Mouse (Mus musculus) brain, embryonic 18.5 days (tissue): ENCODE data around the gene Mmgt2.

Experiments
- DNase-seq: peaks from one replicate; pipeline ENCODE4 v3.0.0-alpha.2; 2012; ENCODE audit warnings: low read depth, low spot score

Gene Mmgt2

DNA sequence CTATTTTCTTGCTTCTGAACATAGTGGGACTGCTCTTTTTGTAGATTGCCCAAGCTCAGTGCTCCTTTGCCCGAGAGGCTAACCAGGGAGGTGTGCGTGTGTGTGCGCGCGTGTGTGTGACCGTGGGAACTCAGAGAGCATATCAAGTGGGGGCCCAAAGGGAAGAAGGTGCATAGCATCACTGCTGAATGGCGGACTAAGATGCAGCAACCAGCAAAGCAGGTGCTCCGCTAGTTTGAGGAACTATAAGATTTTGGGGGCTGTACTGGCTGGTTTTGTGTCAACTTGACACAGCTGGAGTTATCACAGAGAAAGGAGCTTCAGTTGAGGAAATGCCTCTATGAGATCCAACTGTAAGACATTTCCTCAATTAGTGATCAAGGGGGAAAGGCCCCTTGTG lies 27.4 kb upstream of the Mmgt2 start:
- no peak for DNase-seq

GRCm38 (mm10) chr11:62621586-62622283 lies 26.7 kb upstream of the Mmgt2 start:
- no peak for DNase-seq

GRCm38 (mm10) chr11:62622850-62623249 lies 25.6 kb upstream of the Mmgt2 start:
- DNase-seq, result no peak

DNA sequence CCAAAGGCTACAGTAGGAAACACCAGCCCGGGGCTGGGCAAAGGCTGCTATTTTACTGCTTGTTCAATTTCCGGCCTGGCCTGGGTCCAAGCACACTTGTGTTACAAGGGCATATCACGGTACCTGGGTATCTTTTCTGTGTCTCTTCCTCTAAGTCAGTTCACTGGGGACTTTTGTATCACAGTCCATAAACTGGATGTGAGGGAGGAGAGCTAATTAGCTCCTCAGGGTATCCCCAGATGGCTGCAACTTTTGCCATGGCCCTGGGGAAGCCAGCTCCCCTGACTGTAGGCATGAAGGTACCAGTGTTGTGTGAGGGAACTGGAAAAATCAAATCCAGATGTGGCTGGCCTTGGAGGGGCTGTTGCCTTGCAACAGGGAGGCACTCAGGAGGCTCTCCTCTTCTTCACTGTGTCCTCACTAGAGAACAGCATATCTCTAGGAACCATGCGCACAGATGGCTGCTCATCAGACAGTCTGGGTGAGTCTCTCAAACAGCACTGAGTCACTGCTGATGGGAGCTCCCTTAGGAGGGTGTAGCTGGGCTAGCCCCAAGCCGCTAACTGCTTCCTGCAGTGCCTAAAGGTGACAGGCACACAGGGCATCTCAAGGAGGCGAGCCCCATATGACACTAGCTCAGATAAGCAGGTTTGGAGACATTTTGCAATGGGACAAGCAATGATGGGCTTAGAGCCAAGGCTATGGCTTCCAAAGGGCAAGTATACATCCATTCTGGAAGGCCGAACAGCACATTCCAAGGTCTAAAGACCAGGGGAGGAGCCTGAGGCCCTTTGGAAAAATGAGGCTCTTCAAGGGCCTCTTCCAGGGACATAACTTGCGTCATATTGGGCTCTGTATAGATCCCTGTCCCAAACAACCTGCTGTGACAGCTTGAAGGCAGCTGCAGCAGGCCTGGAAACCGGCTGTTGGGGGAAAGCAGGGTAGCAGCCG lies 23.8 kb upstream of the Mmgt2 start:
- DNase-seq, result no peak

DNA sequence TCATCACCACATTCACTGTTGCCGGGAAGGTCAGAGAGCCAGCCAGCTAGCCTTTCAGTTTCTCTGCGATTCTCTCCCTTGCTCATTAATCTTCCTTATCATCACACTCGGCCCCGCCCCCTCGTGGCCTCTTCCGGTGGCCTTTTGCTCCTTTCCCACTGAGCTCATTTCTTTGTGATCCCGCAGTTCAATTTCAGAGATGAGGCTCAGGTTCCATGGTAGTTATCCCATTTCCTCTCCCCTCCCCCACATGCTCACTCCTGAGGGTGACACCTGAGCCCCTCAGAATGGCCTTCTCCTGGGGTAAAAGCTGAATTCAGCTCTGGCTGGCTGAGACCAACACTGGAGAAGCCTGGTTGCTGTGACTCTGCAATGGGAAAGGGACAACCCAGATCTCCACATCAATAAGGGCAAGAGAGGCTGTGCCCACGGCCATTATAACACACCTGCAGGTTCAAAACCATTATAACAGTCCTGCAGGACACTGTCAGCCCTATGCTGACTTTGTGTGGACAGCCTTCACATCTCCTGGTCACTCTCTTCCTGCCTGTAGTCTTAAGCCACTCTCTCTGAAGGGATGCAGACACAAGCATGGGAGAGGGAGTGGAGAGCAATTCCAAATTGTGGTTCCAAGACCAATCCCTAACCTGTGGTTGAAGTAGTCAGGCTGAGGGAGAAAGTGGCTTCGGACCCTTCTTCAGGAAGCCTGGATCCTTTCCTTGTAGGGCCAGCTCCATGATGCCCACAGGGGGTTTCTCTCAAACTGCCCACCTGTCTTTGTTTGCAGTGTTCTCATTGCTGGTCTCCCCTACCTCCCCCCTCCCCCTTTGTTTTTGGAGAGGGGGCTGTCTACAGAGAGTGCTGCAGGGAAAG lies 18.9 kb upstream of the Mmgt2 start:
- no peak for DNase-seq

- DNase-seq, result no peak
These were observed 18.1 kb upstream of the Mmgt2 start for GRCm38 (mm10) chr11:62630225-62630821.

DNA sequence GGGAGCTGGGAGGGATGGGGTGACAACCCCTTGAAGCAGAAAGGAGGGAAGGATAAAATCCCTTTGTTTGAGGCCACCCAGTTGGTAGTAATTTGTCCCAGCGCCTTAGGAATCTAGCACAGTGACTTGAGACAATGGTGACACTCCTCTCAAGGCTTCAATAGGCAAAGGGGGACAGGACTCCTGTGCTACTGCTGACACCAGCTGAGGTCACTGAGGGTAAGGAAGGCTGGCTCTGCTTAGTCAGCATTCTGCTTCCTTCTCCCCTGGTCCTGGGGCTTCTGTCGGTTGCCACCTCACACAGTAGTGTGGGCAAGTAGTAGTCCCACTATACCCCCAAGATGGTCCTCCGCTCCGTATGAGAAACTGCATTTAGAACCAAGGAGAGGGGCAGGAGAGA lies 17.3 kb upstream of the Mmgt2 start:
- no peak for DNase-seq

- no peak for DNase-seq
These were observed 13.1 kb upstream of the Mmgt2 start for GRCm38 (mm10) chr11:62635406-62635805.

DNA sequence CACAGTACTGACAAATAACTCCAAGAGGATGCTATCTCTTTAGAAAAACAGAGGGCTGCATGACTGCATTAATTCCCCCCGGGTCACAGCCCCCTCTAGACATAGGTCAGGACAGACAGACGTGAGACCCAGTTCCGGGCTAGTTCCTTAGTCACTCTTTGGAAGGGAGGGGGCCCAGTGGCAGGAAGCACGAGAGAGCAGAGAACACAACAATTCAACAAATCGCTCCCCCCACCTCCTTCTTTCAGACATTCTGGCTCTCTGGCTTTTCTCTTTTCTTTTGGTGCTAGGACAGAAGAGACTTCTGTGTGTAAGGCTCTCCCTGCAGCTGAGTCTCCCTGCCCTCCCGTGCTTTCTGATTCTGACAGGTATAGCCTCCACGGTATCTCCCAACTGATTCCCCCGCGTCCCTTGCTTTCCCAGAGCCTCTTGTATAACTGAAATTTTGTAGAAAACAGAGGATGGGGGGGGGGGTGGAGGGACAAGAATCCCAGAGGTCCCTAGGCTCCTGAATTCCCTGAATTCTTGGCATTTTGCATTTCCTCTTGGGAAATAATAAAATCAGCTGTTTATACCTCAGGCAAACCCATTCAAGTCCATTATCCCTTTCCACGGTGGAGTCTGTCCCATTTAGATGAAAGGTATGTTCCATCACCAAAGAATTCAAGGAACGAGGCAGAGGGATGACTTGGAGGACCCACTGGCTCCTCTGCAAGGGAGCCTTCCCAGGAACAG lies 12.2 kb upstream of the Mmgt2 start:
- DNase-seq, result no peak

- DNase-seq, result no peak
These were observed 11.6 kb upstream of the Mmgt2 start for GRCm38 (mm10) chr11:62636840-62637221.

GRCm38 (mm10) chr11:62637401-62637800 lies 11.1 kb upstream of the Mmgt2 start:
- DNase-seq, result no peak

DNA sequence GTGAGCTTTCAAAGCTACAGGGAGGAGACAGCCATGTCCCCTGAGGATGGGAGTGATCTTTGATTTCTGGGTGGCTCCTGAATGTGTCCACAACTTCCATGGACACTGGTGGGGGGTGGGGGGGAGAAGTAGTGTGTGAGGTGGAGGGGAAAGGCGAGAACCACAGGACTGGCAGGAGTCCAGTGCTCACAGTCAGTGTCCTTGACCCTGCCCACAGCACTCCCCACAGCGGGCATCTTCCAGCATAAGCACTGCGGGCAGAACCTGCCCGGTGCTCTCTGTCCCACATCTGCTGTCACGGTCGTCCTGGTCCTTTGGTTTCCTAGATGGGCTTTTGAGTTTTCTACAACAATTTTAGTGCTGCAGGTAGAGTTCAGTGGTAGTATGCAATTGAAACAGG lies 10.7 kb upstream of the Mmgt2 start:
- no peak for DNase-seq

DNA sequence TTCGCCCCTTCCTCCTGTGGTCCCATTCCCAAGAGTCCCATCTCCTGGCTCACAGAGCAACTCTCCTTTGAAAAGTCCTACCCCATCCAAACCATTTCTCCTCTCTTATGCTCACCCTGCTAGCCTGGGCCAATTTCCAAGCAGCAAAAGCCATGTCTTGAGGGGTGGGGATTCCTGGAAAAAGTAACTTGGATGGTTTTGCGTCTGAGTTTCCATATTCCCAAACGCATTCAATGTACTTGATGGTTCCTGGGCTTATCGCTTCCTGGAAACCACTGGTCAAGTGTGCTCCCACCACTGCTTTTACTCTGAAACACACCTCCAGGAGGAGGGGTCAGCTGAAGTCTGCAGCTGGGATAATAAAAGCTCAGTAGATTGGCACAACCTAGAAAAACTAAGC lies 10.1 kb upstream of the Mmgt2 start:
- DNase-seq, result no peak

GRCm38 (mm10) chr11:62640378-62640777 lies 8.1 kb upstream of the Mmgt2 start:
- DNase-seq, result no peak

DNA sequence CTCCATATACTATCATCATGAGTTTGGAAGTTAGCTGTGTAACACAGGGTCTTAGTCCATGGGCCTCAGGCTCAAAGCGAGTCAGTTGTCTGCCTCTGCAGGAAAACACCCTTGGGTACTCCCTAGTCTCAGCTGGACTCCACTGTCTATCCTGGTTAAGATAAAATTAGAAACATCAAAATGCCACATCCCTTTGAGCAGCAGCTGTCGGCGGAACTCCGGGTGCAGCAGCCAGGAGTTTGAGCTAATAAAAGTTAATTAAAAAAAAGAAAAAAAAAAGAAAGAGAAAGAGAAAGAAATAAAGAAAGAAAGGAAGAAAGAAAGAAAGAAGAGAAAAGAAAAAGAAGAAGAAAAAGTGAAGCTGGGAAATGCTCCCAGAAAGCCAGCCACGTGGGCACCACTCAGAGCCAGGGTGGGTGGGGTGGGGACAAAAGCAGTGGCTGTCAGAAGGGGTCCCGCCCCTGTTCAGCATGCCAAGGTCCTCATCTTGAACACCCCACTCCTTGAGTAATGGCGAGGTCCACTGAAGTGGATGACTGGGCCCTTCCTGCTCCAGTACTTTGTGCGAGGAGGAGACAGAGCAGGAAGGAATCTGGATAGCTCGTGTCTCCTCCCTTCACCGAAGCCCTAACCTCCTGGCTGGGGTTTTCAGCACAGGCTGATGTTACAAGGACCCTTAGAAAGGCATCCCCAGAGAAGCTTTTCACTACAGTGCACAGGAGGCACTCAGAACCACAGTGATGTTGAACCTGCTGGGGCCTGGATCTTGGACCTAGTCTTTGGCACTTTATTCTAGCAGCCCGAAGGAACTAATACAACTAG lies 6.2 kb upstream of the Mmgt2 start:
- DNase-seq, result no peak

- no peak for DNase-seq
These were observed 5.3 kb upstream of the Mmgt2 start for GRCm38 (mm10) chr11:62643011-62643631.

GRCm38 (mm10) chr11:62643681-62644363 lies 4.6 kb upstream of the Mmgt2 start:
- no peak for DNase-seq

DNA sequence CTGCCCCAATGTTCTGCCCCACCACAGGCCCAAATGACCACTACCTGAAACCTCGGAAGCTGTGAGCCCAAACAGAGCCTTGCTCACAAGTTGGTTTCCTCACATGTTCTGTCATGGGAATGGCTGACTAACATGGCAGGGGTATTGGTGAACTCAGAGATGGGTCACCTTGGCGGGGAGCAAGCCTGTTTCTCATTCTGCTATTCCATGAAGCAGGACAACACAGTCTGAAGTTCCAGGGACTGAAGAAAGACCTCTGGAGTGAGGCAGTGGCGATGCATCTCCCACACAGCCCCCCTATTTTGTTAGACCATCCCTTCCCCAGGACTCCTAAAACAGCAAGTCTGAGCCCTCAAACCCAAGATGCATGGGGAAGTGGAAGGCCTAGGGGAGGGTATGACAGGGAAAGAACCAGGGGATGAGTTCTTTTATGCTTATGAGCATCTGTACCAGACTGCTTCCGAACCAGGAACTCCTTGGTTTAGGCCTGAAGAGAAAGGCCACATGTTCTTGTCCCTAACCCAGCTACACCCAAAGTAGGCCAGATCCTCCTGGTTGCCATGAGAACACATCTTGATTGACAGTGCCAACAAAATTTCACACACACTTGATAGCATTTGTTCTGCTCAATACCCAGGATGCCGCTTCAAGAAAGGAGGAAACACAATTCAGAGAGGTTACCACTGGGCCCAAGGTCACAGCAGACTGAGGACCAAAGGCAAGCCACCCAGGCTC lies 3.7 kb upstream of the Mmgt2 start:
- no peak for DNase-seq
